Mouse (Mus musculus): ENCODE results near the gene Lyl1. TPM values are rescaled to one million over a fixed set of nuclear protein-coding genes. Genes with fewer than 3 reads are reported as not detected.

Lyl1 gene
- polyA plus RNA-seq, 1 experiment, result not detected

DNA sequence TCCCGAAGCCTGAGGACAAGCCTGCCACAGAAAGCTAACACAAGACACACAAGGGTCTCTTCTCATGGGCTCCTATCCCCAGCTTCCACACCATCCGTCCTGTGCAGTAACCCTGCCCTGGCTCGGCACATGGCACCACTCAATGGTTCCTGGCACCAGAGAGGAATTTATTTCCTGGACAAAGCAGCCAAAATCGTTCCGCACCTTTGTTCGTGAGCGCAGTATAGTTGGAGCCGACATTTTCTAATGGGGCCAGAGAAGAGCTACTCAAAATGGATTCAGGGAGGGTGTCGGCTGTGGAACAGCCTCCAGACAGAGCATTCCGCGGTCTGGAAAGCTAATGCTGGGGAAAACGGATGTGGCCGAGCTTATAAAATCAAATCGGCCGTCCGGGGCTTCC is 48.3 kb downstream of the Lyl1 start:
- Histone ChIP-seq H3K4me3 (ENCODE audit: low read depth, low read length) (no peak overlapping the region), H3K9ac (ENCODE audit: low read depth, poor library complexity, severe bottlenecking) (no peak overlapping the region), H3K9me3 (replicated peaks; ENCODE audit: control insufficient read depth, insufficient read depth, low read length, poor library complexity, severe bottlenecking) (no peaks in the 10 kb centered on the region), H3K27ac (ENCODE audit: insufficient read depth, low read length) (no peak overlapping the region), H3K27me3 (ENCODE audit: control insufficient read depth, insufficient read depth, low read length, poor library complexity, severe bottlenecking) (no peaks in the 10 kb centered on the region), H3K36me3 (ENCODE audit: control insufficient read depth, insufficient read depth, low read length, poor library complexity, severe bottlenecking) (no peaks in the 10 kb centered on the region), H3K4me1 (ENCODE audit: control insufficient read depth, insufficient read depth, low read length) (peaks cover 2% of the 10 kb centered on the region)
- TF ChIP-seq EP300 (IDR thresholded peaks at IDR 0.05; ENCODE audit: insufficient read depth, low read depth, low read length), result no peak
- no peak for TF ChIP-seq POLR2A (IDR thresholded peaks at IDR 0.05; ENCODE audit: insufficient read depth, low read length)
- TF ChIP-seq CTCF (IDR thresholded peaks at IDR 0.05; ENCODE audit: low read depth, low read length), result no peak

DNA sequence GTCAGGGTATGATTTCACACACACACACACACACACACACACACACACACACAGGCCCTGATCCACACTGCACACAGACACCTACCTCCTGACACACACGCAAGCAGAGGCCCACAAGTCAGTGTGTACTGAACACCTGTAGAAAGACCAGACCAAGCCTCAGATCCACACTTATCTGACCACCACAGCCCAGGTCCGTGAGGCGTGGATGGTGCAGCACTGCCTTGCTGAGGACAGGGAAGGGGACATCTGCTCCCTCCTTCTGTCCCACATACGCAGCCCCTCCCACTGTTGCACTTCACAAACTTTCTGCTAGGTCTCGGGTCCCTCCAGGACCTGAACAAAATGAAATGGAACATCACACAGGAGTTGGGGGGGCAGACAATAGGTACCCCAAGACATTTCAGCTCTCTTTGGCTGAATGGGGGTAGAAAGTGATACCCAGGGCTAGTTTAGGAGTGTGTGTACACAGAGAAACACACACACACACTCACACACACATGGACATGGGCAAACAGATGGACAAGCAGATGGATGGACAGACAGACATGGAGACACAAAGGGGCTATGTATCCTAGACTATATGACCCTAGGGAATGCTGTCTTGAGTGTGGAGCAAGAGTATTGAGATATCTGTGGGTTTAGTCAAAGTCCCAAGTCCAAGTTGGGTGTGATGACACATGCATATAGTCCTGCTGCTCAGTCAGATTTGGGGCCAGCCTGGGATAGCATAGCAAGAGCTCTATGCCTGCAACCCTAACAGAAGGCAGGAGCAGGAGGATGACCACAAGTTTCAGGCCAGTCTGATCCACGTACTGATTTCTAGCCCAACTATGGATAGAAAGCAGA is 51.7 kb downstream of the Lyl1 start:
- TF ChIP-seq POLR2A (IDR thresholded peaks at IDR 0.05; ENCODE audit: insufficient read depth, low read length) (no peak), CTCF (IDR thresholded peaks at IDR 0.05; ENCODE audit: low read depth, low read length) (no peak), EP300 (IDR thresholded peaks at IDR 0.05; ENCODE audit: insufficient read depth, low read depth, low read length) (no peak)
- Histone ChIP-seq H3K4me3 (ENCODE audit: low read depth, low read length) (no peak overlapping the region), H3K27me3 (ENCODE audit: control insufficient read depth, insufficient read depth, low read length, poor library complexity, severe bottlenecking) (no peaks in the 10 kb centered on the region), H3K9ac (ENCODE audit: low read depth, poor library complexity, severe bottlenecking) (no peak overlapping the region), H3K4me1 (ENCODE audit: control insufficient read depth, insufficient read depth, low read length) (no peaks in the 10 kb centered on the region), H3K36me3 (ENCODE audit: control insufficient read depth, insufficient read depth, low read length, poor library complexity, severe bottlenecking) (no peaks in the 10 kb centered on the region), H3K9me3 (replicated peaks; ENCODE audit: control insufficient read depth, insufficient read depth, low read length, poor library complexity, severe bottlenecking) (no peaks in the 10 kb centered on the region), H3K27ac (ENCODE audit: insufficient read depth, low read length) (no peak overlapping the region)

Other genes with a start within 250 kb of the Lyl1 start
- gene Ier2, start 38.6 kb upstream of the Lyl1 start, polyA plus RNA-seq (2011; ENCODE audit: insufficient read depth, insufficient read length, low read depth, missing spikeins), result 42.8 and 44.8 TPM in 2 replicates
- gene Trmt1, start 15.2 kb upstream of the Lyl1 start, polyA plus RNA-seq (2011; ENCODE audit: insufficient read depth, insufficient read length, low read depth, missing spikeins), result 77.6 and 79.8 TPM in 2 replicates
- gene Nacc1, start 13.6 kb upstream of the Lyl1 start, polyA plus RNA-seq (2011; ENCODE audit: insufficient read depth, insufficient read length, low read depth, missing spikeins), result 89.7 and 97.9 TPM in 2 replicates
- not detected in 2 replicates for gene G430095P16Rik, start 21.6 kb downstream of the Lyl1 start, polyA plus RNA-seq (2011; ENCODE audit: insufficient read depth, insufficient read length, low read depth, missing spikeins)
- 1.2 and 1.8 TPM in 2 replicates for gene Nfix, start 98.9 kb downstream of the Lyl1 start, polyA plus RNA-seq (2011; ENCODE audit: insufficient read depth, insufficient read length, low read depth, missing spikeins)
- gene Dand5, start 121.4 kb downstream of the Lyl1 start, polyA plus RNA-seq (2011; ENCODE audit: insufficient read depth, insufficient read length, low read depth, missing spikeins), result 2.5 and 3.1 TPM in 2 replicates
- 19.5 and 20.5 TPM in 2 replicates for gene Gadd45gip1, start 130.1 kb downstream of the Lyl1 start, polyA plus RNA-seq (2011; ENCODE audit: insufficient read depth, insufficient read length, low read depth, missing spikeins)
- 68.0 and 76.1 TPM in 2 replicates for gene Rad23a, start 139.2 kb downstream of the Lyl1 start, polyA plus RNA-seq (2011; ENCODE audit: insufficient read depth, insufficient read length, low read depth, missing spikeins)
- gene Calr, start 145.5 kb downstream of the Lyl1 start, polyA plus RNA-seq (2011; ENCODE audit: insufficient read depth, insufficient read length, low read depth, missing spikeins), result 507 and 546 TPM in 2 replicates
- gene Farsa, start 155.5 kb downstream of the Lyl1 start, polyA plus RNA-seq (2011; ENCODE audit: insufficient read depth, insufficient read length, low read depth, missing spikeins), result 50.8 and 52.6 TPM in 2 replicates
- 93.8 and 97.1 TPM in 2 replicates for gene Syce2, start 170.7 kb downstream of the Lyl1 start, polyA plus RNA-seq (2011; ENCODE audit: insufficient read depth, insufficient read length, low read depth, missing spikeins)
- 72.5 and 78.5 TPM in 2 replicates for gene Gcdh, start 192.5 kb downstream of the Lyl1 start, polyA plus RNA-seq (2011; ENCODE audit: insufficient read depth, insufficient read length, low read depth, missing spikeins)
- gene Klf1, start 200.5 kb downstream of the Lyl1 start, polyA plus RNA-seq (2011; ENCODE audit: insufficient read depth, insufficient read length, low read depth, missing spikeins), result not detected in 2 replicates
- gene Dnase2a, start 207.1 kb downstream of the Lyl1 start, polyA plus RNA-seq (2011; ENCODE audit: insufficient read depth, insufficient read length, low read depth, missing spikeins), result 27.5 and 30.9 TPM in 2 replicates
- gene Mast1, start 235.9 kb downstream of the Lyl1 start, polyA plus RNA-seq (2011; ENCODE audit: insufficient read depth, insufficient read length, low read depth, missing spikeins), result 0.73 and 1.5 TPM in 2 replicates
- 0.38 TPM in 1 of 2 replicates, not detected in the other for gene Rtbdn, start 245.5 kb downstream of the Lyl1 start, polyA plus RNA-seq (2011; ENCODE audit: insufficient read depth, insufficient read length, low read depth, missing spikeins)

Data from ES-Bruce4 (cell line).